Mouse (Mus musculus) layer of hippocampus, adult 2 months (tissue): Measurements from ENCODE around the gene Ppp3r2. TPM values are rescaled to one million over a fixed set of nuclear protein-coding genes. Genes with fewer than 3 reads are reported as not detected.

Source experiments
- DNase-seq, 2 experiments: peaks; one replicate each; pipeline ENCODE4 v3.0.0; 2022; ENCODE audit warnings: low spot score in 2 of 2
- H3K27ac ChIP-seq: fragments of 200-600 bp; 2 replicates; pipeline ENCODE4 v1.8.1; 2022
- H3K4me3 ChIP-seq: fragments of 200-600 bp; 2 replicates; pipeline ENCODE4 v1.8.1; 2022; ENCODE audit warnings: mild to moderate bottlenecking
- CTCF ChIP-seq: fragments of 200-600 bp; conservative IDR thresholded peaks from 2 replicates; pipeline ENCODE4 v1.8.1; 2022; ENCODE audit warnings: antibody characterized with exemption, mild to moderate bottlenecking, moderate library complexity
- long read RNA-seq, 2 experiments: library from polyadenylated mRNA; stranded (forward); transcript quantifications; one replicate each; pipeline ENCODE4 v2.0.0; 2021; ENCODE audit warnings: borderline mapping rate in 2 of 2
- total RNA-seq, 2 experiments: library from RNA; stranded (reverse); gene quantifications; 2 replicates each; pipeline ENCODE4 v1.2.3; 2021

The Ppp3r2 gene
- under 1 TPM; 0.74 to 0.81 TPM for total RNA-seq
- long read RNA-seq, experiment 1: 0 reads
- long read RNA-seq, experiment 2: 0 reads

DNA sequence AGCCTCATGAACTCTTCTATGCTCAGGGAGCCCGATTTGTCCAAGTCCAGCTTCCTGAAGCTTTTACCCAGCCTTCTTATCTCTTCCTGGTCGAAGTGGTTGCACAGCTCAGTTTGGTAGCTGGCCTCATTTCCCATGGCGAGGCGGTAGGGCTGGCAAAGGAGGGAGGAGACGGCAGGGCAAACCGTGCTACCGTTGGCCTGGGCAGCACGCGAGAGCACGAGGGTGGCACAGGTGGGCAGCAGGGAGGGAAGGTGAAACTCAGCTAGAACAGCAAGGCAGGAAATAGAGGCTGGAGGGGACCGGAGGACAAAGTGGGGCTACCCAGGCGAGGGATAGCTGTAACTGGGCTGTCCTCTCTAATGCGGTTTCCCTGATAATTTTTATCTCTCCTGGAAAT lies at the start of gene Ppp3r2:
Gene Ppp3r2, minus strand, starts transcription at position 213 of the 400 bp plus-strand sequence.
- no peak for DNase-seq
- no peak for TF ChIP-seq CTCF
- Histone ChIP-seq H3K27ac (no peak within 1 kb of the TSS), H3K4me3 (no peak within 1 kb of the TSS)

DNA sequence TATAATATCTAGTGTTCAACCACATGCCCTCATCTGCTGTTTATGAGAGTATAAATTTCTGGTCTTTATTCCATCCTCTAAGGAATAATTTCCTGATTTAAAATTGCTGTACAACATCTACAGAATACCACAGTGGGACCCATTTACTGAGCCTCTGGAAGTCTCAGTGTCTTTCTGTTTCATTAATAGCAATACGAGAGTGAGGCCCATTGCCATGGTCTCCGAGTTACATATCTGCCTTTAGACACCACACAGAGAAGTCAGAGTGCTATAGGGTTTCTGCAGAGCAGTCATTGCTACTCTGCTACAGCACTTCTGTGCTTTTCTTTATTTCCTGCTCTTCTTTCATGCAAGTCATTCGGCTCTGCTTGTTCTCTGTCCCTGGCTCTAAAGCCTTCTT lies 47.5 kb upstream of the Ppp3r2 start:
- no peak overlapping the region for H3K4me3 ChIP-seq
- no peak for TF ChIP-seq CTCF
- H3K27ac ChIP-seq: no peak overlapping the region
- DNase-seq: no peak

DNA sequence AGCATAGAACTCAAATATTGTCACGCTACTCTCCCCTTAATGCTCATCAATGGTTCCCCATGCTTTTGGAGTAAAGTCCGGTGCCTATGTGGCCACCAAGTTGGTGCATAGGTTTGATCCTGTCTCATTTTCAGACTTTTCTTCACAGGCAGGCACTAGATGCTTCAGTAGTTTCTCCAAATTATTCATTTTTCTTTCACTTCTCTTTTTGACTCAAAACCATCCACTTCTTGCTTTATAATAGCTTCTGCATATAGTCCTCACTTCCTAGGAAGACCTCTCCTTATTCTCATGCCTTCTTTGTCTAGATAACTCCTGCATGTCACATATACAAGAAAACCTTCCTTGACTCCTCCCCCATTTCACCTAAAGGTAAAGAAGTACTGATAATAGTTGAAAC lies 42.1 kb upstream of the Ppp3r2 start:
- TF ChIP-seq CTCF: no peak
- no peak for DNase-seq
- Histone ChIP-seq H3K4me3 (no peak overlapping the region), H3K27ac (no peak overlapping the region)

DNA sequence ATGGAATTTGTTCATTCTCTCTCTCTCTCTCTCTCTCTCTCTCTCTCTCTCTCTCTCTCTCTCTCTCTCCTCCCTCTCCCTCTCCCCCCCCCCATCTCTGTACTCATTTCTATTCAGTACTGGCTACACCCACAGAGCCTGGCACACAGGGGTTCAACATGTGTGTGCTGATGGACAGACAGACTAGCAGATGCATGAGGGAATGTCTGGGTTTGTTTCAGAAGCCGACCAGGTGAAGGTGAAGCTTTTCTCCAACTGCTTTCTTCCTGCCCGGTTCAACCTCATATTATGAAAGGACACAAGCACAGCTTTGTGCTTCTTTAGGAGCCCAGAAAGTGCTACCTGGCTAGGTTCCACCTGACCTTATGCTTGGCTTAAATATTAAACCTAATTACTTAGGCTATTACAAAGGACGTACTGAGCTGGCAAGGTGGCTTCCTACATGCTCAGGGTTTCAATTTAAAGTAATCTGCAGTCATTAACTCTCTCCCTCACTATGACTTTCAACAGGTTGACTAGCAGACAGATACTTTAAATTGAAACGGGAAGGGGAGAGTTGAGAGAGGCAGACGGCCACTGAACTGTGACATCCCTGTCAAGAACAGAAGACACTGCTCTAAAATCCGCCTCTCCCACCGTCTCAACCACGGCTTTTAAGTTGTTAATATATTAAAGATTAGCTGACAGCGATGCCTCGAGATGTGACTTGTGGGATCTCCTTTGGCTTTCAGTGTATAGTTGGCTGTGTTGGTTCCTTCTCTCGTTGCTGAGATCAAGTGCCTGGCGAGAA lies 9.8 kb upstream of the Ppp3r2 start:
- no peak for TF ChIP-seq CTCF
- DNase-seq: no peak
- H3K27ac ChIP-seq: no peak overlapping the region
- H3K4me3 ChIP-seq: no peak overlapping the region

DNA sequence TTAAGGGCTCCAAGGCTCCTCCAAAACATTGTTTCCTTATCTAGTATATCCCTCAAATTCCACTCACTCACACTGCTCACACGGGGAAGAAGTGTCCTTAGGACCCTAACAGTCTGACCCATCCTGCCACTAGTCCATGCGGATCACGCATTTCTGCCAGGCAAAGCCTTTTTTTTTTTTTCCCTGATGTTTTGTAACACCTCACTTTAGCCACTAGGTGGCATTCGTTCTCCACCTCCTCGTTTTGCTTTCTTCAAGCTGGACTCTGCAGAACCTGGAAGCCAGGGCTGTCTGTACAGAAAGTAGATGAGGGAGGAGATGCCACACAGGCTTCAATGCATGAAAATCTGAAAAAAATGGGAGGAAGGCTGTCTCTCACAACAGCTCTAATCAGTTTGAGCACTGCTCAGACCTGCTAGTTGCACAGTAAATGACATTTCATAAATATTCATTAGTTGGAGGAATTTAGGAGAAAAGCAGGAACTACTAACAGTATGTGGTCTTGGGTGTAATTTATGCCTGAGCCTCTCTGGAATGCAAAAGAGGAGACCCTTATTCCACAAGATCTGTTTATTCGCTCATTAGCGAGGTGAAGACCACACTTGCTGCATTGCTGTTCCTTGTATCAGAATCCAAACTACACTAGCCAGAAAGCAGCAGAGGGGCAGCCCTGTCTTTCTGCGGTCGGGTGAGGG lies 6.9 kb upstream of the Ppp3r2 start:
- DNase-seq: peak; percentile 70 to 74
- 0 out of 2 replicates have a peak overlapping the region, but pooled peaks have one; percentile 51 for H3K27ac ChIP-seq
- peak; percentile 94 for TF ChIP-seq CTCF
- H3K4me3 ChIP-seq: no peak overlapping the region

DNA sequence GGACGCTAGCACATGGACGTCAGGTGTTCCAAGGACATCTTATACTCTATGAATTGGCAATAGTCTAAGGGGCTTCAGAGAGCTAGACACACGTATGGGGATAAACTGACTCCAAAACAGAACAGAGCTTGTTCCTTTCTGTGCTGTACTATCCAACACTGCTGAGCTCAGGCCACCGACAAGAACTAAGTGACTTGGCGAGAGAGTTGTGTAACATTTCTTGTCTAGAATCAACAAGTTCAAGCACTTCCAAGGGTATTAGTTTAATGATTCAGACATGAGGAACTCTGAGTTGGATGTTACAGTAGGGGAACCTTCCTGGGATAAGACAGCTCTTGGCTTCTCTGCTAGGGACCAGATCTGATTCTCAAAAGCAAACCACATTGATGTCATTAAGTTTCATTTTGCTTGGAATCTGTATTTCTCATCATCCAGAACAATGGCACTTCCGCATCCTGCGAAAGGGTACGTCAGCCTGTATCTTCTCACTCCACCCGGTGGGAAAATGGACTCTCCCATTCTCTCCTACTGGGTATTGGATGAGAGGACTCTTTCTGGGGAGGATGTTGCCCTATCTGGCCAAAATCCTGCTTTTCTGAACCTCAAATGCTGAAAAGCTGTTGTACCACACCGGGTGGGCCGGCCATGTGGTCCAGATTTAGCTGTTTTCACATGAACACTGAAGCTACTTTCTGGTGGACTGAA lies 1.5 kb downstream of the Ppp3r2 start:
- no peak for TF ChIP-seq CTCF
- no peak overlapping the region for H3K27ac ChIP-seq
- DNase-seq: no peak
- no peak overlapping the region for H3K4me3 ChIP-seq

DNA sequence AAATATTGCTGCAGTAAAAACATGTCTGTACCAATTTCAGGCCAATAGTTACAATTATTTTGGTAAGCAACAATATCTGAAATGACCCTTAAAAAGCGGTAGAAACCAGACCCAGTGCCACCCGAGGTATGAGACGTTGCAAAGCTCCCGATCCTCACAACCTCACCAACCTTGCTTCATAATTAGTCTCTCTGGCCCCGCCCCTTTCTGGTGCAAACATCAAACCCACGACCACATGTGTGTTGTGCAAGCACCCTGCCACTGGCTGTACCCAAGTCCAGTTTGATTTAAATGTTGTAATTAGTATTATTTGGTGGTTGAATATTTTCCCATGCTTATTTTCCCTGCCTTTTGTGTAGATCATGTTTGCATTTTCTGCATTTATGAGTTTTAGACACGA lies 5.0 kb downstream of the Ppp3r2 start:
- TF ChIP-seq CTCF: no peak
- DNase-seq: no peak
- Histone ChIP-seq H3K27ac (no peak overlapping the region; the same call in 1 of the 2 replicates), H3K4me3 (no peak overlapping the region)

DNA sequence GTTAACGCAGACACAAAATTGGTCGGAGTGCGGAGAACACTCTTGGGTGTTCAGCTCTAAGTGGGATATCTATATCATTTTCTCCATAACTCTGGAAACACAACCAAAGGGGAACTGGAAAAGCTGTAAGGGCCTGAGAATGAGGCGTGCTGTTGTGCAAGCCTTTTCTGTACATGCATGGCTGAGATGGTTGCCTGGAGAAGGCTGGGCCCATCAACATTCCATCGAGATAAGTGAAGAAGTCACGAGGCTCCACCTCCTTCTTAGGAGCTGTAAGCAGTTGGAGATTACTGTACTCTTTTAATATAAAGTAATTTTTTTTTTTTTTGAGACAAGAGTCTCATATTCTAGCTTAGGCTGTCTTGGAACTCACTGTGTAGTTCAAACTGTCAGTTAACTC lies 5.8 kb downstream of the Ppp3r2 start:
- no peak overlapping the region for H3K27ac ChIP-seq
- DNase-seq: no peak
- TF ChIP-seq CTCF: no peak
- no peak overlapping the region for H3K4me3 ChIP-seq

DNA sequence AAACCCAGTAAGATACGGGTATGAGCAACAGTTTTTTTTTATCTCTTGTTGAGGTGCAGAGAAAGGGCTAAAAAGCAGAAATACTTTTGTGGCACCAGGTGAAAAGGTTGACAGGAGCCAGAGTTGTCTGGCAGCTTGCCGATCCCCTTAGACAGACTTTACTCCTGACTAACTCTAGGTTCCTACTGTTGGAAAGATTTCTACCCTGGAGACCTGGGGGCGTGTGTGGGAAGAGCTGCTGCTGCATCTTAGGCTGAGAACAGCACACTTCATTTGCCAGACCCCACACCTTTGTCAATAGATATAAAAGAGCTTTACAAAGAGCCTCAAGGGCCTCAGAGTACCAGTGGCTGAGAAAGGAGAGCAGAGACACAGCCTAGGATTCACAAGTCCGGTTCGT lies 17.0 kb downstream of the Ppp3r2 start:
- peak overlapping the region; percentile 64; the same call in 1 of the 2 replicates for H3K27ac ChIP-seq
- TF ChIP-seq CTCF: no peak
- no peak for DNase-seq
- H3K4me3 ChIP-seq: no peak overlapping the region

DNA sequence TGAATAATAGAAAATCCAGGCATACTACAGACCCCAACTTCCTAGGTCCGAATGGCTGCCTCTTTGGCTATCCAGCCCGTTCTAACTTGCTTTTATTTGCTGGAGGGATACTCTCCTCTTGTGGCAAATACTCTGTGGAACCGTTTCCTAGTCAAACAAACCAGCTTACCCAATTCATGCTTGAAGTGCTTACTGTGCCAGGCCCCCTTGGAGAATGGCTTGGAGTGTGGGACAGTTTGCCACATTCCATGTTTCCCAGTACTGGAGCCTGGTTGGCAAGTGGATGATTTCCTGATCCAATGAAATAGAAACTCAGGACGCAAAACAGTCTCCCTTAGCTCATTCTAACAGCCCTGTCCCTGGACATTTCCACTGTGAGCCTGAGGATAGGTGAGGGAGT lies 19.6 kb downstream of the Ppp3r2 start:
- DNase-seq: no peak
- Histone ChIP-seq H3K27ac (peak overlapping the region; percentile 64), H3K4me3 (no peak overlapping the region)
- no peak for TF ChIP-seq CTCF

DNA sequence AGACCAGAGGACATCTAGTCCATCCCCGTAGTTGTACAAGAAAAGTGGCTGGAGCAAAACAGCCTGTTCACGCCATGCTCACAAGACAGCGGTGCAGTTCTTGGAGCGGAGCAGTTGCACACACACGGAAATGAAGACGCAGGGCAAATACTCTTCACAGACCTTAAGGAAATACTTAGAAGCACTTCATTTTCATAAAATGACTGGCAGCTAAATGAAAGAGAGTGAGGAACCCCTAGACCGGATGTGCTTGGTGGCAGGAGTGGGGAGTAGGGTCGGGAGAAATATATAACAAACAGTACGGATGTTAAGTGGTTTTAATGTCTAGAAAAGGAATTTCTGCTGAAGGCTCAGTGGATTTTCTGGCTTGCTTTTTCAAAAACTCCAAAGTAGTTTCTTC lies 20.2 kb downstream of the Ppp3r2 start:
- TF ChIP-seq CTCF: no peak
- no peak for DNase-seq
- Histone ChIP-seq H3K27ac (peak overlapping the region; percentile 64), H3K4me3 (no peak overlapping the region)

DNA sequence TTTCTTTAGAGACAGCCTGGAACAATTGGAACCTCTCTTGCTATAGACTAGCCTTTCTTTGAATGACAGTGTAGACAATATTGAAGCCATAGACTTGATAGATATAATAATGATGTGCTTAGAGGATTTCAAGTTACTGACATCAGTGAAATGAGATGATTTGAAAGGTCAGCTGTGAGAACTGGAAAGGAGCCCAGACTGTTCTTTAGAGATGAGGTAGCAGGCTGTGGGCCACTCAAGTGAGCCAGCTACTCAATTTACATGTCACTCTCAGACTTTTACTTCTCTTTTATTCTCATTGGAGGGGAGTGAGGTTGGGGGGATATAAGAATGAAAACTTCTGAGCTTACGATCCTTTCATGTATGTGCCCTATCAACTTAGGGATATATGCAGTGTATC lies 22.4 kb downstream of the Ppp3r2 start:
- Histone ChIP-seq H3K4me3 (no peak overlapping the region), H3K27ac (peak overlapping the region; percentile 28; the same call in 1 of the 2 replicates)
- no peak for TF ChIP-seq CTCF
- DNase-seq: no peak

DNA sequence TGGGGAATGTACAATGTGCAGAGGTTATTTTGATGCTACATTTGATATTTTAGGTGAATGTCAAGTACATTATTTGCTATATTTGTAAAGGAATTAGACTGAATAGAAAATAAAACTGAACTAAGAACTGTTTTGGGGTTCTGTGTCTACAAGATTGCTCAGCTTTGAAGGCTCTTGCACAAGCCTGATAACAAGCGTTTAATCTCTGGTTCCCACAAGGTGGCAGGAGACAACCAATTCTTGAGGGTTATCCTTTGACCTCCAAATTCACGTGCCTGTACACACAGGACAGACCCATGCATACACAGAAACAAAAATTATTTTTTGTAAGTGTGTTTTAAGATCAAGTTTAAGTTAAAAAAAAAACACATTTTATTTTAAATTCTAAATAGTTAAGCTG lies 41.9 kb downstream of the Ppp3r2 start:
- H3K27ac ChIP-seq: no peak overlapping the region
- DNase-seq: no peak
- TF ChIP-seq CTCF: peak; percentile 36
- H3K4me3 ChIP-seq: no peak overlapping the region
